Mouse (Mus musculus): ENCODE data around the gene Fam98a. TPM values are rescaled to one million over a fixed set of nuclear protein-coding genes. Genes with fewer than 3 reads are reported as not detected.

Gene Fam98a
- 11.7 and 21.6 TPM in 2 replicates for polyA plus RNA-seq (2011; ENCODE audit: insufficient read depth, insufficient read length, low replicate concordance, missing spikeins)

- H3K27ac ChIP-seq (ENCODE audit: control insufficient read depth, insufficient read depth, low read depth, low read length, poor library complexity), result peak within 1 kb of the TSS; percentile 52
- TF ChIP-seq CTCF (IDR thresholded peaks at IDR 0.05; ENCODE audit: control insufficient read depth, insufficient read depth, low read length) (peak; percentile 57), POLR2A (IDR thresholded peaks at IDR 0.05; ENCODE audit: borderline replicate concordance, control insufficient read depth, low read depth, low read length) (peak; percentile 74; the same call in 1 of the 2 replicates)
- WGBS, result under 1% methylated on average over 56 of the region's 56 CpGs
- H3K4me3 ChIP-seq (replicated peaks; ENCODE audit: control insufficient read depth, low read depth, low read length), result peak within 1 kb of the TSS; percentile 98
- H3K4me1 ChIP-seq (ENCODE audit: control insufficient read depth, insufficient read depth, low read length), result peaks cover 2% of the 10 kb centered on the region
Observed at GRCm38 (mm10) chr17:75551512-75552400, at the start of gene Fam98a. Fam98a (minus strand) TSS chr17:75551946.

GRCm38 (mm10) chr17:75598652-75599051 lies 46.9 kb upstream of the Fam98a start:
- TF ChIP-seq POLR2A (IDR thresholded peaks at IDR 0.05; ENCODE audit: borderline replicate concordance, control insufficient read depth, low read depth, low read length), result no peak
- no peak for TF ChIP-seq CTCF (IDR thresholded peaks at IDR 0.05; ENCODE audit: control insufficient read depth, insufficient read depth, low read length)
- Histone ChIP-seq H3K27ac (ENCODE audit: control insufficient read depth, insufficient read depth, low read depth, low read length, poor library complexity) (no peak overlapping the region), H3K4me1 (ENCODE audit: control insufficient read depth, insufficient read depth, low read length) (no peaks in the 10 kb centered on the region), H3K4me3 (replicated peaks; ENCODE audit: control insufficient read depth, low read depth, low read length) (no peak overlapping the region)
- WGBS, result 70% methylated on average over 3 of the region's 3 CpGs

- TF ChIP-seq POLR2A (IDR thresholded peaks at IDR 0.05; ENCODE audit: borderline replicate concordance, control insufficient read depth, low read depth, low read length) (no peak), CTCF (IDR thresholded peaks at IDR 0.05; ENCODE audit: control insufficient read depth, insufficient read depth, low read length) (no peak)
- WGBS, result 43% methylated on average over 1 of the region's 1 CpGs
- no peak overlapping the region for H3K4me3 ChIP-seq (replicated peaks; ENCODE audit: control insufficient read depth, low read depth, low read length)
- H3K27ac ChIP-seq (ENCODE audit: control insufficient read depth, insufficient read depth, low read depth, low read length, poor library complexity), result no peak overlapping the region
- H3K4me1 ChIP-seq (ENCODE audit: control insufficient read depth, insufficient read depth, low read length), result no peaks in the 10 kb centered on the region
Observed at GRCm38 (mm10) chr17:75582738-75583137, 31.0 kb upstream of the Fam98a start.

GRCm38 (mm10) chr17:75575608-75576007 lies 23.9 kb upstream of the Fam98a start:
- no peak for TF ChIP-seq POLR2A (IDR thresholded peaks at IDR 0.05; ENCODE audit: borderline replicate concordance, control insufficient read depth, low read depth, low read length)
- TF ChIP-seq CTCF (IDR thresholded peaks at IDR 0.05; ENCODE audit: control insufficient read depth, insufficient read depth, low read length), result no peak
- WGBS, result 73% methylated on average over 7 of the region's 7 CpGs
- Histone ChIP-seq H3K27ac (ENCODE audit: control insufficient read depth, insufficient read depth, low read depth, low read length, poor library complexity) (no peak overlapping the region), H3K4me3 (replicated peaks; ENCODE audit: control insufficient read depth, low read depth, low read length) (no peak overlapping the region), H3K4me1 (ENCODE audit: control insufficient read depth, insufficient read depth, low read length) (no peaks in the 10 kb centered on the region)

DNA sequence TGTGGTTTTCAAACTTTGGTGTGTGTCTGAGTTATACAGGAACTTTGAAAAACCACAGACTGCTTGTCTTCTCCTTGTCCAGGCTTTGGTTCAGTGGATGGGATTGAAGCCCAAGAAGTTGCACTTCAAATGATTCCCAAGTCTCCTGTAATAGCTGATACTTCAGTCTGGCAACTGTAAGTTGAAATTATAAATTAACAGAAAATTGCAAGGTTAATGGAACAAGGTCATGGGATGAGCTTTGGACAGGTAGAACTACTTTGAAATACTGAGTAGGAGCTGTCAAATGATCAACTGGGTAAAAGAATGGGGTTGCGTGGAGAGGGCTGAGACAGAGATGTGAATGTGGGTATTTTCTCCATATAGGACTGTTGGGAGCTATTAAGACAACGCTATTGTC lies 6.3 kb upstream of the Fam98a start:
- H3K4me3 ChIP-seq (replicated peaks; ENCODE audit: control insufficient read depth, low read depth, low read length), result no peak overlapping the region
- no peak for TF ChIP-seq POLR2A (IDR thresholded peaks at IDR 0.05; ENCODE audit: borderline replicate concordance, control insufficient read depth, low read depth, low read length)
- no peak for TF ChIP-seq CTCF (IDR thresholded peaks at IDR 0.05; ENCODE audit: control insufficient read depth, insufficient read depth, low read length)
- no peak overlapping the region for H3K27ac ChIP-seq (ENCODE audit: control insufficient read depth, insufficient read depth, low read depth, low read length, poor library complexity)
- H3K4me1 ChIP-seq (ENCODE audit: control insufficient read depth, insufficient read depth, low read length), result no peaks in the 10 kb centered on the region
- 94% methylated on average over 2 of the region's 2 CpGs for WGBS

GRCm38 (mm10) chr17:75557031-75557430 lies 5.3 kb upstream of the Fam98a start:
- Histone ChIP-seq H3K4me3 (replicated peaks; ENCODE audit: control insufficient read depth, low read depth, low read length) (no peak overlapping the region), H3K4me1 (ENCODE audit: control insufficient read depth, insufficient read depth, low read length) (no peaks in the 10 kb centered on the region; the same call in 1 of the 2 replicates), H3K27ac (ENCODE audit: control insufficient read depth, insufficient read depth, low read depth, low read length, poor library complexity) (no peak overlapping the region)
- WGBS, result 69% methylated on average over 3 of the region's 3 CpGs
- TF ChIP-seq CTCF (IDR thresholded peaks at IDR 0.05; ENCODE audit: control insufficient read depth, insufficient read depth, low read length), result no peak
- TF ChIP-seq POLR2A (IDR thresholded peaks at IDR 0.05; ENCODE audit: borderline replicate concordance, control insufficient read depth, low read depth, low read length), result no peak

DNA sequence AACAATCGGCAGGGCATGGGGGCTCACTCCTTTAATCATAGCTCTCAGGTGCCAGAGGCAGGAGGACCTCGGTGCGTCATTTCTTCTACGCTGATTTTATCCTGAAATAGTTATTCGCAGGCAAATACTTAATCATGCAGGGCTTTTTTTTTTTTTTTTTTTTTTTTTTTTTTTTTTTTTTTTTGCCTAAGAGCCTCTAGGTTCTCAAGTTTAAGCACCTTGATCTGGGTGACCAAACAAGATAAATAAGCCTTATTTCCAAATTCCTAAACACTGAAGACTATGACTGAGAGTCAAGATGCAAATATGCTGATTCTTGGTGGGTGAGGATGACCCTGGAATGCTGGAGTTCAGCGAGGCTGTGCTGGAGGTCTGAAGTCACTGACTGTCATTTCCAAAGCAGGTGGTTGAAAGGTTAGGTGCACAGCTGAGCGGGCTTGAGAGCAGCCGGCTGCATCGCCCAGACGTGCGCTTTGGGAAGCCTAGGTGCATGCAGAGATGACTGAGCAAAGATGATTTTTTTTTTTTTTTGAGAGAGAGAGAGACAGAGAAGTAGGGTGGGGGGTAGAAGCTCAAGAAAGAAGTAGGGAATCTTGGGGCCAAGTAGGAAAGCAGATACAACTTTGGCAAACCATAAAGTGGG lies 854 bp downstream of the Fam98a start:
- TF ChIP-seq POLR2A (IDR thresholded peaks at IDR 0.05; ENCODE audit: borderline replicate concordance, control insufficient read depth, low read depth, low read length) (0 out of 2 replicates have a peak, but pooled peaks have one; percentile 18), CTCF (IDR thresholded peaks at IDR 0.05; ENCODE audit: control insufficient read depth, insufficient read depth, low read length) (no peak)
- Histone ChIP-seq H3K27ac (ENCODE audit: control insufficient read depth, insufficient read depth, low read depth, low read length, poor library complexity) (no peak overlapping the region), H3K4me1 (ENCODE audit: control insufficient read depth, insufficient read depth, low read length) (peaks cover 2% of the 10 kb centered on the region), H3K4me3 (replicated peaks; ENCODE audit: control insufficient read depth, low read depth, low read length) (peak overlapping the region; percentile 98)
- 32% methylated on average over 11 of the region's 11 CpGs for WGBS

GRCm38 (mm10) chr17:75544262-75544661 lies 7.5 kb downstream of the Fam98a start:
- 72% methylated on average over 7 of the region's 7 CpGs for WGBS

More at GRCm38 (mm10) chr17:75544262-75544661, 7.5 kb downstream of the Fam98a start:
- no peaks in the 10 kb centered on the region; the same call in 1 of the 2 replicates for H3K4me1 ChIP-seq (ENCODE audit: control insufficient read depth, insufficient read depth, low read length)
- H3K27ac ChIP-seq (ENCODE audit: control insufficient read depth, insufficient read depth, low read depth, low read length, poor library complexity), result no peak overlapping the region
- no peak for TF ChIP-seq POLR2A (IDR thresholded peaks at IDR 0.05; ENCODE audit: borderline replicate concordance, control insufficient read depth, low read depth, low read length)
- TF ChIP-seq CTCF (IDR thresholded peaks at IDR 0.05; ENCODE audit: control insufficient read depth, insufficient read depth, low read length), result no peak
- H3K4me3 ChIP-seq (replicated peaks; ENCODE audit: control insufficient read depth, low read depth, low read length), result no peak overlapping the region
